Mouse (Mus musculus) gastrocnemius, postnatal 4 days (tissue): ENCODE measurements around the gene Gm28043. TPM values are rescaled to one million over a fixed set of nuclear protein-coding genes. Genes with fewer than 3 reads are reported as not detected.

Experiments used
- DNase-seq, 2 experiments: peaks; one replicate each; pipeline ENCODE4 v3.0.0; 2021 to 2022; ENCODE audit warnings: low spot score in 2 of 2, mixed read lengths in 2 of 2
- total RNA-seq, 2 experiments: library from RNA; stranded (reverse); gene quantifications; 2 replicates each; pipeline ENCODE4 v1.2.3; 2021

Gene Gm28043
- total RNA-seq, 2 experiments from 2014 or later, result 1.7 to 2.6 TPM

- DNase-seq, result no peak
Measured at GRCm38 (mm10) chr17:29623488-29623887, 8.8 kb downstream of the Gm28043 start.

GRCm38 (mm10) chr17:29627285-29627684 lies 12.6 kb downstream of the Gm28043 start:
- DNase-seq, result no peak

- DNase-seq, result no peak
Measured at GRCm38 (mm10) chr17:29628946-29629345, 14.3 kb downstream of the Gm28043 start.

- no peak for DNase-seq
Measured at GRCm38 (mm10) chr17:29629620-29630019, 14.9 kb downstream of the Gm28043 start.

GRCm38 (mm10) chr17:29632312-29632711 lies 17.6 kb downstream of the Gm28043 start:
- no peak for DNase-seq

GRCm38 (mm10) chr17:29635492-29635891 lies 20.8 kb downstream of the Gm28043 start:
- DNase-seq, result no peak

GRCm38 (mm10) chr17:29636118-29636517 lies 21.4 kb downstream of the Gm28043 start:
- no peak for DNase-seq

- DNase-seq, result no peak
Measured at GRCm38 (mm10) chr17:29637377-29637776, 22.7 kb downstream of the Gm28043 start.

GRCm38 (mm10) chr17:29637895-29638294 lies 23.2 kb downstream of the Gm28043 start:
- no peak for DNase-seq

GRCm38 (mm10) chr17:29640971-29641370 lies 26.3 kb downstream of the Gm28043 start:
- DNase-seq, result no peak

- DNase-seq, result no peak
Measured at GRCm38 (mm10) chr17:29642219-29642618, 27.5 kb downstream of the Gm28043 start.

- DNase-seq, result no peak
Measured at GRCm38 (mm10) chr17:29658249-29658648, 43.6 kb downstream of the Gm28043 start.

- DNase-seq, result peak; percentile 96 to 98
Measured at GRCm38 (mm10) chr17:29660076-29660761, 45.5 kb downstream of the Gm28043 start, which contains the start of gene Cmtr1. Gene Cmtr1, plus strand, starts transcription at chr17:29660595.

- DNase-seq, result no peak
Measured at GRCm38 (mm10) chr17:29660762-29661391, 46.2 kb downstream of the Gm28043 start.

GRCm38 (mm10) chr17:29662145-29662544 lies 47.5 kb downstream of the Gm28043 start:
- no peak for DNase-seq

GRCm38 (mm10) chr17:29668051-29668986 lies 53.6 kb downstream of the Gm28043 start:
- DNase-seq, result no peak

GRCm38 (mm10) chr17:29669030-29669429 lies 54.4 kb downstream of the Gm28043 start:
- no peak for DNase-seq

- no peak for DNase-seq
Measured at GRCm38 (mm10) chr17:29669936-29670335, 55.3 kb downstream of the Gm28043 start.

- no peak for DNase-seq
Measured at GRCm38 (mm10) chr17:29671021-29671420, 56.3 kb downstream of the Gm28043 start.

- no peak for DNase-seq
Measured at GRCm38 (mm10) chr17:29673325-29673724, 58.6 kb downstream of the Gm28043 start.

- no peak for DNase-seq
Measured at GRCm38 (mm10) chr17:29678526-29678925, 63.9 kb downstream of the Gm28043 start.
